Mouse (Mus musculus): ENCODE data around the gene Hist2h3b. TPM values are rescaled to one million over a fixed set of nuclear protein-coding genes. Genes with fewer than 3 reads are reported as not detected.
A peak's percentile ranks its signal among the peaks of the same experiment; 100 is the strongest.
"Not testable (repeated sequence)": the region's sequence is repeated elsewhere in the genome, so short reads cannot be mapped to it uniquely, and the experiment has no call there.

The Hist2h3b gene
- polyA plus RNA-seq, 1 experiment: 60.1 TPM

- H3K4me3 ChIP-seq (replicated peaks): no peak overlapping the region
- peaks cover 7% of the 10 kb centered on the region for H3K36me3 ChIP-seq (ENCODE audit: control insufficient read depth)
- H3K4me1 ChIP-seq (ENCODE audit: control insufficient read depth): peaks cover 61% of the 10 kb centered on the region
- no peaks in the 10 kb centered on the region for H3K27me3 ChIP-seq (ENCODE audit: control insufficient read depth)
- no peak for TF ChIP-seq TAL1 (IDR thresholded peaks at IDR 0.05; ENCODE audit: low read length)
- no peak for TF ChIP-seq GATA1 (IDR thresholded peaks at IDR 0.05; ENCODE audit: low read length)
- H3K9me3 ChIP-seq (ENCODE audit: control insufficient read depth, low read length): no peaks in the 10 kb centered on the region
Measured at GRCm38 (mm10) chr3:96260220-96260619, 8.2 kb upstream of the Hist2h3b start.

- TF ChIP-seq GATA1 (IDR thresholded peaks at IDR 0.05; ENCODE audit: low read length) (no peak), TAL1 (IDR thresholded peaks at IDR 0.05; ENCODE audit: low read length) (no peak)
- no peaks in the 10 kb centered on the region for H3K9me3 ChIP-seq (ENCODE audit: control insufficient read depth, low read length)
- H3K4me1 ChIP-seq (ENCODE audit: control insufficient read depth): peaks cover 62% of the 10 kb centered on the region
- H3K4me3 ChIP-seq (replicated peaks): peak overlapping the region; percentile 76
- H3K36me3 ChIP-seq (ENCODE audit: control insufficient read depth): peaks cover 10% of the 10 kb centered on the region
- H3K27me3 ChIP-seq (ENCODE audit: control insufficient read depth): no peaks in the 10 kb centered on the region
Measured at GRCm38 (mm10) chr3:96261623-96262022, 6.8 kb upstream of the Hist2h3b start.

- TF ChIP-seq TAL1 (IDR thresholded peaks at IDR 0.05; ENCODE audit: low read length) (no peak), GATA1 (IDR thresholded peaks at IDR 0.05; ENCODE audit: low read length) (no peak; the same call in 1 of the 2 replicates)
- no peaks in the 10 kb centered on the region for H3K9me3 ChIP-seq (ENCODE audit: control insufficient read depth, low read length)
- peak overlapping the region; percentile 76 for H3K4me3 ChIP-seq (replicated peaks)
- no peaks in the 10 kb centered on the region for H3K27me3 ChIP-seq (ENCODE audit: control insufficient read depth)
- H3K36me3 ChIP-seq (ENCODE audit: control insufficient read depth): peaks cover 16% of the 10 kb centered on the region
- peaks cover 67% of the 10 kb centered on the region for H3K4me1 ChIP-seq (ENCODE audit: control insufficient read depth)
Measured at GRCm38 (mm10) chr3:96262216-96262875, 6.1 kb upstream of the Hist2h3b start.

- Histone ChIP-seq H3K4me3 (replicated peaks) (peak within 1 kb of the TSS; percentile 76), H3K4me1 (ENCODE audit: control insufficient read depth) (peaks cover 73% of the 10 kb centered on the region), H3K9me3 (ENCODE audit: control insufficient read depth, low read length) (no peaks in the 10 kb centered on the region), H3K36me3 (ENCODE audit: control insufficient read depth) (peaks cover 18% of the 10 kb centered on the region), H3K27me3 (ENCODE audit: control insufficient read depth) (no peaks in the 10 kb centered on the region)
- TF ChIP-seq TAL1 (IDR thresholded peaks at IDR 0.05; ENCODE audit: low read length) (peak; percentile 66), GATA1 (IDR thresholded peaks at IDR 0.05; ENCODE audit: low read length) (no peak)
Measured at GRCm38 (mm10) chr3:96262979-96263550, 5.4 kb upstream of the Hist2h3b start, which contains the start of gene Hist2h4. TSS of gene Hist2h4 (minus strand) at chr3:96263311.

GRCm38 (mm10) chr3:96263558-96264403 is 4.7 kb upstream of the Hist2h3b start:
- H3K36me3 ChIP-seq (ENCODE audit: control insufficient read depth): peaks cover 18% of the 10 kb centered on the region
- no peak for TF ChIP-seq GATA1 (IDR thresholded peaks at IDR 0.05; ENCODE audit: low read length)
- TF ChIP-seq TAL1 (IDR thresholded peaks at IDR 0.05; ENCODE audit: low read length): no peak
- H3K4me1 ChIP-seq (ENCODE audit: control insufficient read depth): peaks cover 77% of the 10 kb centered on the region
- no peaks in the 10 kb centered on the region for H3K27me3 ChIP-seq (ENCODE audit: control insufficient read depth)
- H3K4me3 ChIP-seq (replicated peaks): peak overlapping the region; percentile 76
- H3K9me3 ChIP-seq (ENCODE audit: control insufficient read depth, low read length): no peaks in the 10 kb centered on the region

GRCm38 (mm10) chr3:96264404-96264949 is 4.0 kb upstream of the Hist2h3b start:
- TF ChIP-seq TAL1 (IDR thresholded peaks at IDR 0.05; ENCODE audit: low read length) (no peak), GATA1 (IDR thresholded peaks at IDR 0.05; ENCODE audit: low read length) (no peak)
- Histone ChIP-seq H3K4me3 (replicated peaks) (peak overlapping the region; percentile 76), H3K36me3 (ENCODE audit: control insufficient read depth) (peaks cover 18% of the 10 kb centered on the region), H3K4me1 (ENCODE audit: control insufficient read depth) (peaks cover 79% of the 10 kb centered on the region), H3K27me3 (ENCODE audit: control insufficient read depth) (no peaks in the 10 kb centered on the region), H3K9me3 (ENCODE audit: control insufficient read depth, low read length) (no peaks in the 10 kb centered on the region)

- peak; percentile 49; the same call in 2 of the 3 replicates for TF ChIP-seq TAL1 (IDR thresholded peaks at IDR 0.05; ENCODE audit: low read length)
- peak; percentile 36; the same call in 1 of the 2 replicates for TF ChIP-seq GATA1 (IDR thresholded peaks at IDR 0.05; ENCODE audit: low read length)
- H3K27me3 ChIP-seq (ENCODE audit: control insufficient read depth): no peaks in the 10 kb centered on the region
- no peaks in the 10 kb centered on the region for H3K9me3 ChIP-seq (ENCODE audit: control insufficient read depth, low read length)
- H3K4me1 ChIP-seq (ENCODE audit: control insufficient read depth): peaks cover 75% of the 10 kb centered on the region
- peak overlapping the region; percentile 18 for H3K4me3 ChIP-seq (replicated peaks)
- peaks cover 18% of the 10 kb centered on the region for H3K36me3 ChIP-seq (ENCODE audit: control insufficient read depth)
Measured at GRCm38 (mm10) chr3:96266132-96266710, 2.2 kb upstream of the Hist2h3b start.

- TF ChIP-seq TAL1 (IDR thresholded peaks at IDR 0.05; ENCODE audit: low read length) (no peak), GATA1 (IDR thresholded peaks at IDR 0.05; ENCODE audit: low read length) (no peak)
- H3K4me1 ChIP-seq (ENCODE audit: control insufficient read depth): peaks cover 62% of the 10 kb centered on the region
- peaks cover 18% of the 10 kb centered on the region for H3K36me3 ChIP-seq (ENCODE audit: control insufficient read depth)
- H3K4me3 ChIP-seq (replicated peaks): peak overlapping the region; percentile 70
- no peaks in the 10 kb centered on the region for H3K27me3 ChIP-seq (ENCODE audit: control insufficient read depth)
- H3K9me3 ChIP-seq (ENCODE audit: control insufficient read depth, low read length): no peaks in the 10 kb centered on the region
Measured at GRCm38 (mm10) chr3:96267541-96267940, 913 bp upstream of the Hist2h3b start.

- H3K27me3 ChIP-seq (ENCODE audit: control insufficient read depth); H3K9me3 ChIP-seq (ENCODE audit: control insufficient read depth, low read length): not testable (repeated sequence)
- peak overlapping the region; percentile 70 for H3K4me3 ChIP-seq (replicated peaks)
- peaks cover 18% of the 10 kb centered on the region for H3K36me3 ChIP-seq (ENCODE audit: control insufficient read depth)
- peaks cover 56% of the 10 kb centered on the region for H3K4me1 ChIP-seq (ENCODE audit: control insufficient read depth)
Measured at GRCm38 (mm10) chr3:96268776-96269378, 423 bp downstream of the Hist2h3b start.
